Mouse (Mus musculus) T-helper 1 cell (primary cell): ENCODE data around the gene Slc8a3.

Experiments
- in situ Hi-C: fragments of 300-600 bp; cut with MboI, MseI; formaldehyde crosslinking; loops from one replicate; pipeline ENCODE4 v1.15.1; 2025; ENCODE audit warnings: high pct_unique_total_duplicates

The Slc8a3 gene

GRCm38 (mm10) chr12:81184967-81185366 is 148.0 kb downstream of the Slc8a3 start:
- in situ Hi-C loops: loop anchor here (5.0 kb wide), 1 partner anchor 198 kb away; no protein-coding TSS in a partner anchor

- in situ Hi-C loops: no loop called here
Measured at GRCm38 (mm10) chr12:81182073-81182472, 150.9 kb downstream of the Slc8a3 start.

GRCm38 (mm10) chr12:81175252-81175651 is 157.7 kb downstream of the Slc8a3 start:
- in situ Hi-C loops: no loop called here

GRCm38 (mm10) chr12:81173893-81174292 is 159.1 kb downstream of the Slc8a3 start:
- in situ Hi-C loops: no loop called here

- in situ Hi-C loops: no loop called here
Measured at GRCm38 (mm10) chr12:81173011-81173410, 160.0 kb downstream of the Slc8a3 start.

GRCm38 (mm10) chr12:81170076-81170475 is 162.9 kb downstream of the Slc8a3 start:
- in situ Hi-C loops: no loop called here

GRCm38 (mm10) chr12:81168494-81168893 is 164.5 kb downstream of the Slc8a3 start:
- in situ Hi-C loops: no loop called here

GRCm38 (mm10) chr12:81168031-81168430 is 164.9 kb downstream of the Slc8a3 start:
- in situ Hi-C loops: no loop called here

- in situ Hi-C loops: no loop called here
Measured at GRCm38 (mm10) chr12:81167142-81167541, 165.8 kb downstream of the Slc8a3 start.

GRCm38 (mm10) chr12:81166615-81167014 is 166.4 kb downstream of the Slc8a3 start:
- in situ Hi-C loops: no loop called here

GRCm38 (mm10) chr12:81166092-81166491 is 166.9 kb downstream of the Slc8a3 start:
- in situ Hi-C loops: no loop called here

GRCm38 (mm10) chr12:81163566-81163965 is 169.4 kb downstream of the Slc8a3 start:
- in situ Hi-C loops: no loop called here

- in situ Hi-C loops: no loop called here
Measured at GRCm38 (mm10) chr12:81163131-81163530, 169.8 kb downstream of the Slc8a3 start.

GRCm38 (mm10) chr12:81161282-81161681 is 171.7 kb downstream of the Slc8a3 start:
- in situ Hi-C loops: no loop called here

GRCm38 (mm10) chr12:81160831-81161230 is 172.1 kb downstream of the Slc8a3 start:
- in situ Hi-C loops: no loop called here

GRCm38 (mm10) chr12:81160425-81160824 is 172.6 kb downstream of the Slc8a3 start:
- in situ Hi-C loops: no loop called here

GRCm38 (mm10) chr12:81159947-81160346 is 173.0 kb downstream of the Slc8a3 start:
- in situ Hi-C loops: no loop called here

- in situ Hi-C loops: no loop called here
Measured at GRCm38 (mm10) chr12:81156841-81157240, 176.1 kb downstream of the Slc8a3 start.

GRCm38 (mm10) chr12:81155675-81156074 is 177.3 kb downstream of the Slc8a3 start:
- in situ Hi-C loops: no loop called here

- in situ Hi-C loops: no loop called here
Measured at GRCm38 (mm10) chr12:81152082-81152481, 180.9 kb downstream of the Slc8a3 start.

- in situ Hi-C loops: no loop called here
Measured at GRCm38 (mm10) chr12:81150917-81151316, 182.1 kb downstream of the Slc8a3 start.

- in situ Hi-C loops: no loop called here
Measured at GRCm38 (mm10) chr12:81147956-81148355, 185.0 kb downstream of the Slc8a3 start.
